Mouse (Mus musculus) lung, postnatal 0 days (tissue): ENCODE measurements around the gene Eci1.

Experiments
- CTCF ChIP-seq: IDR thresholded peaks from 2 replicates; pipeline ENCODE4 v1.5.1; 2016; ENCODE audit warnings: antibody characterized with exemption, mild to moderate bottlenecking
- EP300 ChIP-seq: IDR thresholded peaks from 2 replicates; pipeline ENCODE4 v1.6.1; 2016; ENCODE audit warnings: antibody characterized with exemption, mild to moderate bottlenecking, control low read depth

GRCm38 (mm10) chr17:24429201-24429983 is 3.0 kb downstream of the Eci1 start:
- TF ChIP-seq CTCF = no peak
- no peak for TF ChIP-seq EP300
